Mouse (Mus musculus) hindbrain, embryonic 13.5 days (tissue): ENCODE measurements around the gene Tbl3. TPM values are rescaled to one million over a fixed set of nuclear protein-coding genes. Genes with fewer than 3 reads are reported as not detected.

Experiments used
- polyA plus RNA-seq: library from polyadenylated mRNA; unstranded; fragments of >200 nt; fragmentation: Nextera tagmentation; extraction: Ambion mirVana; gene quantifications from 2 replicates; pipeline ENCODE4 v1.2.1, GENCODE M21; 2015

Gene Tbl3
- polyA plus RNA-seq, 1 experiment from 2014 or later: 69.0 TPM

Other genes with a start within 250 kb of the Tbl3 start
- 41.9 and 43.5 TPM in 2 replicates for gene E4f1, start 237.3 kb downstream of the Tbl3 start, polyA plus RNA-seq
- gene Pgp, start 237.3 kb downstream of the Tbl3 start, polyA plus RNA-seq: 55.4 and 56.9 TPM in 2 replicates
- gene Bricd5, start 233.8 kb downstream of the Tbl3 start, polyA plus RNA-seq: 0.27 and 1.2 TPM in 2 replicates
- gene Mlst8, start 228.6 kb downstream of the Tbl3 start, polyA plus RNA-seq: 35.5 and 36.1 TPM in 2 replicates
- 32.8 and 34.3 TPM in 2 replicates for gene Caskin1, start 219.1 kb downstream of the Tbl3 start, polyA plus RNA-seq
- 86.0 and 89.9 TPM in 2 replicates for gene Traf7, start 179.7 kb downstream of the Tbl3 start, polyA plus RNA-seq
- gene Rab26, start 173.4 kb downstream of the Tbl3 start, polyA plus RNA-seq: 2.8 and 3.1 TPM in 2 replicates
- gene Pkd1, start 157.8 kb downstream of the Tbl3 start, polyA plus RNA-seq: 20.1 and 21.6 TPM in 2 replicates
- 67.9 and 76.0 TPM in 2 replicates for gene Tsc2, start 75.0 kb downstream of the Tbl3 start, polyA plus RNA-seq
- gene Nthl1, start 75.0 kb downstream of the Tbl3 start, polyA plus RNA-seq: 8.2 and 8.8 TPM in 2 replicates
- gene Slc9a3r2, start 57.3 kb downstream of the Tbl3 start, polyA plus RNA-seq: 32.7 and 34.3 TPM in 2 replicates
- gene Npw, start 49.2 kb downstream of the Tbl3 start, polyA plus RNA-seq: not detected in 2 replicates
- gene Zfp598, start 38.0 kb downstream of the Tbl3 start, polyA plus RNA-seq: 17.7 and 17.8 TPM in 2 replicates
- 114 and 115 TPM in 2 replicates for gene Syngr3, start 17.7 kb downstream of the Tbl3 start, polyA plus RNA-seq
- 38.7 and 38.9 TPM in 2 replicates for gene Gfer, start 11.5 kb downstream of the Tbl3 start, polyA plus RNA-seq
- 2.9 and 3.4 TPM in 2 replicates for gene Noxo1, start 11.4 kb downstream of the Tbl3 start, polyA plus RNA-seq
- 0.27 TPM in 1 of 2 replicates, not detected in the other for gene Rnf151, start 10.4 kb upstream of the Tbl3 start, polyA plus RNA-seq
- gene Rps2, start 10.5 kb upstream of the Tbl3 start, polyA plus RNA-seq: 782 and 783 TPM in 2 replicates
- 259 and 262 TPM in 2 replicates for gene Ndufb10, start 16.8 kb upstream of the Tbl3 start, polyA plus RNA-seq
- gene Rpl3l, start 20.2 kb upstream of the Tbl3 start, polyA plus RNA-seq: not detected in 2 replicates
- 20.2 and 24.0 TPM in 2 replicates for gene Msrb1, start 29.0 kb upstream of the Tbl3 start, polyA plus RNA-seq
- gene Hs3st6, start 45.3 kb upstream of the Tbl3 start, polyA plus RNA-seq: 0.28 and 0.45 TPM in 2 replicates
- gene Meiob, start 96.6 kb upstream of the Tbl3 start, polyA plus RNA-seq: not detected in 2 replicates
- gene Hagh, start 132.5 kb upstream of the Tbl3 start, polyA plus RNA-seq: 49.7 and 51.7 TPM in 2 replicates
- 18.6 and 20.1 TPM in 2 replicates for gene Fahd1, start 142.7 kb upstream of the Tbl3 start, polyA plus RNA-seq
- gene Igfals, start 158.3 kb upstream of the Tbl3 start, polyA plus RNA-seq: 0.17 and 0.25 TPM in 2 replicates
- 71.3 and 74.4 TPM in 2 replicates for gene Nubp2, start 178.7 kb upstream of the Tbl3 start, polyA plus RNA-seq
- 72.8 and 80.0 TPM in 2 replicates for gene Spsb3, start 179.0 kb upstream of the Tbl3 start, polyA plus RNA-seq
- 31.4 and 31.8 TPM in 2 replicates for gene Eme2, start 187.4 kb upstream of the Tbl3 start, polyA plus RNA-seq
- gene Mrps34, start 187.5 kb upstream of the Tbl3 start, polyA plus RNA-seq: 77.0 and 77.6 TPM in 2 replicates
- gene Nme3, start 188.8 kb upstream of the Tbl3 start, polyA plus RNA-seq: 78.4 and 82.7 TPM in 2 replicates
- gene Mapk8ip3, start 229.3 kb upstream of the Tbl3 start, polyA plus RNA-seq: 79.1 and 85.0 TPM in 2 replicates